Mouse (Mus musculus): ENCODE data around the gene Elovl7.

- TF ChIP-seq GATA1 (IDR thresholded peaks at IDR 0.05; ENCODE audit: borderline replicate concordance, low read length) (no peak), FLI1 (IDR thresholded peaks at IDR 0.05; ENCODE audit: low read length) (no peak)
These were observed 64.4 kb downstream of the Elovl7 start for GRCm38 (mm10) chr13:108278592-108278991.

Measured in megakaryocyte, embryonic 14.5 days (primary cell).